Mouse (Mus musculus): ENCODE measurements around the gene Hira.
"Not testable (repeated sequence)": the region's sequence is repeated elsewhere in the genome, so short reads cannot be mapped to it uniquely, and the experiment has no call there.

DNA sequence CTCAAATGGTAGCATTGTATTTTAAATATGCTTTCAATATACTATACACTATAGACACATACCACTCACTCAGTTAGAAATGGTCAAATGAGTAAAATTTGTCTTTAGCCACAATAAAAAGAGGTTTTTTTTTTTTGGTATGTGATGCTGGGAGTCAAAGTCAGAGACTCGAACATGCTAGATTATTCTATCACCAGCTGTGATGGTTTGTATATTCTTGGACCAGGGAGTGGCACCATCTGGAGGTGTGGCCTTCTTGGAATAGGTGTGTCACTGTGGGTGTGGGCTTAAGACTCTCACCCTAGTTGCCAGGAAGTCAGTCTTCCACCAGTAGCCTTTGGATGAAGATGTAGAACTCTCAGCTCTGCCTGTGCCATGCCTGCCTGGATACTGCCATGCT lies 6.3 kb upstream of the Hira start:
- TF ChIP-seq POLR2A (IDR thresholded peaks at IDR 0.05; ENCODE audit: insufficient read length, low read depth); E2F4 (IDR thresholded peaks at IDR 0.05; ENCODE audit: insufficient read depth); TCF12 (IDR thresholded peaks at IDR 0.05; ENCODE audit: insufficient read depth, poor library complexity, severe bottlenecking); MYOG (IDR thresholded peaks at IDR 0.05; ENCODE audit: control insufficient read depth in 1 of 3, insufficient read depth in 1 of 3, insufficient read length in 2 of 3, low read depth in 2 of 3); CEBPB (IDR thresholded peaks at IDR 0.05; ENCODE audit: insufficient read depth, poor library complexity, severe bottlenecking); REST (IDR thresholded peaks at IDR 0.05; ENCODE audit: insufficient read depth, insufficient read length); USF1 (IDR thresholded peaks at IDR 0.05; ENCODE audit: low read depth); MYOD1 (IDR thresholded peaks at IDR 0.05; ENCODE audit: control insufficient read depth in 1 of 3, insufficient read length in 2 of 3, low read depth in 2 of 3); POLR2AphosphoS2 (IDR thresholded peaks at IDR 0.05; ENCODE audit: insufficient read length, low read depth); MAX (IDR thresholded peaks at IDR 0.05; ENCODE audit: low read depth): not testable (repeated sequence)

All from myocyte (in vitro differentiated cells).